Mouse (Mus musculus) thymus, postnatal 25 days (tissue): Measurements from ENCODE around the gene Gm49322.
"Not testable (repeated sequence)": the region's sequence is repeated elsewhere in the genome, so short reads cannot be mapped to it uniquely, and the experiment has no call there.

Experiments
- DNase-seq: peaks from one replicate; pipeline ENCODE4 v3.0.0; 2022

Gm49322 gene

DNA sequence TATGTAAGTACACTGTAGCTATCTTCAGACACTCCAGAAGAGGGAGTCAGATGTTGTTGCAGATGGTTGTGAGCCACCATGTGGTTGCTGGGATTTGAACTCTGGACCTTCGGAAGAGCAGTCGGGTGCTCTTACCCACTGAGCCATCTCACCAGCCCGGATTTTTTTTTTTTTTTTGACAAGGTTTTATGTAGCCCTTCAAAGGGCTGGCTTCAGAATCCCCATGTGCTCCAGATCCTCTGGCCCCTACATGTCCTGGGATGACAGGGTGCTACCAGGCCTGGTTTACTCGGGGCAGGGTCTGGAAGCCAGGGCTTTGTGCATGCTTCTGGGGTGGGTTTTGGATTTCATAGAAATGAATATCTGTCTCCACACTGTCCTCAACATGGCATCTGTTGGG is at the start of gene Gm49322:
TSS of gene Gm49322 (plus strand) at position 301 of the 400 bp plus-strand sequence.
- DNase-seq, result not testable (repeated sequence)

DNA sequence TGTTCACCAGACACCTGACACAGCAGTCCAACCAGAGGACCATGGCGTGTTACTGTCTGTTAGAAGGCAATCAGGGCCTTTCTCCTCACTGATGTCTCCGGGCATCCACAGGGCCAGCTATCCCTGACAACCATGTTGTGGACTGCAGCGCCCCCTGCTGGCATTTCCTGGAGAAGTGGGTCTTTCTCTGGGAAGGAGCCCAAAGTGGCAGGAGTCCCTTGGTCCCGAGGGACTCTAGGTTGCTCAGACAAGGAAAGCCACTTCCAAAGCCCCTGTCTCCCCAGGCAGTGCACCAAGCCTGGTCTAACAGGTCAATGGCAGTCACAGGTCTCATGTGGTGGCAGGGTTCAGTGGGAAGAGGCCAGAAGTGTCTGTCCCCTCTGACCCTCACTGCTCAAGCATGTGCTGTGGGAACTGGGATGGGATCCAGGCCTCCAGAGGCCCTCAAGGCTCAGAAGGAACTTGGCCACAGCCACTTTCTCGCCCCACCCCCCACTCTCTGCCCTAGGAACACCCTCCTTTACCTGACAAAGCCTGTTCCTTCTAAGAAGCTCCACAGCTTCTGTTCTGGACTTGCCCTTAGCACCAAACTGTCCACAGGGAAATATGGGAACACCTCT is 48.4 kb upstream of the Gm49322 start:
- peak; percentile 67 for DNase-seq

DNA sequence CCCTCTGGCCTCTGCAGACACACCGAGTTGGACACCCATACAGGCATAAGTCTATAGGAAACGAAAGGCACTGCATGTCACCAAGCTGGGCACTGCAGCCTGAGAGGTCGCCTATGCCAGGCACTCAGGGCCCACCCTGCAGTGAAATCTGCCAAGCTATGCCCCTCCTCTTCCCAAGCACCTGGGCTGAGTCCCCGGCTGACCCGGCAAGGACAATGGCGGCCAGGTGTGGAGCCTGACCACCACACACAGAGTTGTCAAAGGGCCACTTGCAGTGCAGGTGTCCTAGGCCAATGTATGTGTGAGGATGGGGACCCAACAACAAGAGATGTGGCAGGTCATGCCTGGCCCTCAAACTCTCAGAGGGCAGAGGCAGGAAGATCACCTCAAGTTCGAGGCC is 46.4 kb upstream of the Gm49322 start:
- DNase-seq, result no peak

DNA sequence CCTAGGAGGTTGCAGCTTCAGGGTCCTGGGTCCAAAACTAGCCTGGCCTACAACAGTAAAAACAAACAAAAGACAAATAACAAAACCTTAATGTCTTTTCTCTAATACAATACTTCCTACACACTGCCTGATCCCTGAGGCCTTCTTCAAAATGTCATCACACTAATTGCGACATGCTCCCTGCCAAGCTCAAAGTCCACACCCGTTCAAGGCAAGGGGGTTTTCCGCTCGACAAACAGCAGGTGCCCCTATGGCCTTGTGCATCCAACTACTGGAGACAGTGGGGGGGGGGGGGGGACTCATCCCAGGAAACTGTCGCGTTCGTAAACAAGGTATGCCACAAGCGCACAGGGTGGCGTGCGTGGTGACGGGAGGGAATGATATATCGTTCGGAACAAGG is 45.2 kb upstream of the Gm49322 start:
- no peak for DNase-seq

DNA sequence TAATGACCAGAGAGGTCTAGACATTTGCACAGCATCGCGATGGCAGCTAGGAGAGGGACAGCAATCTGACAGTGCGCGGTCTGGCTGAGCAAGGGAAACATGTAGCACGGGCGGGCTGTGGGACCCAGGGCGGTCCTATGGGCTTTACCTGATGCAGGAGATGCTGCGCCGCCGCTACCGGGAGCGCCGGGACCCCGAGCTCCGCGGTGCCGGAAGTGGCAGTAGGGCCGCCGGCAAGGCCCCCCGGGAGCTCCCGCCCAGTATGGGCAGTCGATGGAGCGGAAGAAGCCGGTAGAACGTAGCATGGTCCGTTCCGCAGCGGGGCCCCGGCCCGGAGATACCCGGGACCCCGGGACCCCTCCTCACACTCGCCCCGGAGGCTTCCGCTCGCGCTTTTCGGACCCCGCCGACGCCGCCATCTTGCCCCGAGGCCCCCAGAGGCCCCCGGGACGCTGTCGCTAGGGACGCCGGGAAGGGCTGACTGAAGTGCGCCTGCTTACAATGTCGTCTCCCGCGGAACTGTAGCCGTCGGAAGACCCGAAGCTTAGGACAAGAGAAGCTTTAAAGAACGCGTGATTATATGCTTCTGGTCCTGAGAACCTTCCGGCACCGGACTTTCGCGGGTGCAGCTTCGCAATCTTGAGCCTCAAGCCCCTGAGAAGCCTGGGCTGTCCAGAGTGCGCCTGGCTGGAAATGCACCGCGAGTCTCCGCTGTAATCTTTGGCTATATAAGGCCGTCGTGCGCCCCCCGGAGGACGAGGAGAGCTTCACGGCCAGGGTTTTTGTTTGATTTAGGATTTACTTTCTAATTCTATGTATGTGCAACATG is 44.5 kb upstream of the Gm49322 start, which contains the start of gene Rexo1:
TSS of gene Rexo1 (minus strand) at position 445 of the 829 bp plus-strand sequence.
- DNase-seq, result peak; percentile 95

DNA sequence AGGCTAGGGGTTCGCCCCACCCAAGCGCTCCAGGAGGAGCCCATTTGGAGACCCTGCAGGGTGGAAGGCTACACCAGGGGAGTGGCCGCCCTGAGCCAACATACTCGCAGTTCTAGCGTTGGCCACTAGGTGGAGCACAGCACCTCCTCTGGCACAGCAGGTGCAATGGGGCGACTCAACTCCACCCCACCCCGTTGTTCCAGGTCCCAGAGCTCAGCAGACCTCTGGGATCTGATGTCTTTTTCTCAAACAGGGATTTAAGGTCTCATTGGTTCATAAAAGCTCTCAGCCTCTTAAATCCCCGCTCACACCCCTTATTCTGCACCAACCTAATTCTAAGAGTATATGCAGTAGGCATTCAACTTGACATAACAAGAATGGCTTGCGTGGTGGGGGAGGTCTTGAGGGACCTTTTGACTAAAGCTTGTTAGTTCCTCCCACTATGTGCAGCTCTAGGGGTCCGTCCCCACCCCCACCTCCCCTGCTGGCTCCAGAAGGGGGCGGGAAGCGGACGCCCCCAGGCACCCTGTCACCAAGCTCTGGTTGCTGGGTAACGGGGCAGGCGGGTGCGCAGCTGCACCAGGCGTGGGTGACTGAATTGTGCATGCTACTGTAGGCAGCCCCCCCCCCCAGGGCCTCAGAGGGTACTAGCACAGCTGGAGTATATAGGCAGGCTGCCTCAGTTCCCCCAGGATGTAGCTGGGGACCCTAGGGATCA is 39.3 kb upstream of the Gm49322 start:
- DNase-seq, result peak; percentile 94

DNA sequence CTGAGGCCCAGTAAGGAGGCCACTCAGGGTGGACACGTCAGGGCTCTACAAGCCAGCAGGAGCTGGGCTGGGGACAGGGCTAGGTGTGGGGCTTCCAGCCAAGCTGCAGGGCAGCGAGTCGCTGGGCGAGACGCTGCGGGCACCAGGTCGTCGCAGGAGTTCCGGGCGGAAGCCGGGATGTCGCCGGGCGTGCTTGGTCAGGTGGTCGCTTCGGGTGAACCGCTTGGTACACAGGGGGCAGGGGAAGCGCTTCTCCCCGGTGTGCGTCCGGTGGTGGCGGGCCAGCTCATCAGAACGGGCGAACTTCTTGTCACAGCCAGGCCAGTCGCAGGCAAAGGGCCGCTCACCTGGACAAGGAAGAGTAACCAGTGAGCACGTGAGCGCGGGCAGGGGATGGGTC is 36.9 kb upstream of the Gm49322 start:
- no peak for DNase-seq

DNA sequence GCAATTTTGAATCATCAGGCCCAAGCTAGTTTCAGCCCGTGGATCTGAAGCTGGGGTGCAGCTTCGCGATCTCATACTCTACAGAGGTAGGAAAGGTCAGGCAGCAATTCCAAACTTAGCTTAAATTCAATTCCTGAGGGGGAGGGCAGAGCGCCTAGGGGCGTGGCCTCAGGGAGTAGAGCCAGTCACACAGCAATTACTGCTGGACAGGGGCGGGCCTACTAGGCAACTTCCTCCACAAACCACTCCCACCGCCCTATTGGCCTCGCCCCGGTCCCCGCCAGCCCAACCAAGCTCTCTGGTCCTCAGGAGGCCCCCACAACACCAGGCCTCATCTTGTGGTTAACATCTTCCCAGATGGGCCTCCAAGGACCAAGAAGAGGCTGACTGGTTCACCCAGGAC is 36.2 kb upstream of the Gm49322 start:
- DNase-seq, result peak; percentile 47

DNA sequence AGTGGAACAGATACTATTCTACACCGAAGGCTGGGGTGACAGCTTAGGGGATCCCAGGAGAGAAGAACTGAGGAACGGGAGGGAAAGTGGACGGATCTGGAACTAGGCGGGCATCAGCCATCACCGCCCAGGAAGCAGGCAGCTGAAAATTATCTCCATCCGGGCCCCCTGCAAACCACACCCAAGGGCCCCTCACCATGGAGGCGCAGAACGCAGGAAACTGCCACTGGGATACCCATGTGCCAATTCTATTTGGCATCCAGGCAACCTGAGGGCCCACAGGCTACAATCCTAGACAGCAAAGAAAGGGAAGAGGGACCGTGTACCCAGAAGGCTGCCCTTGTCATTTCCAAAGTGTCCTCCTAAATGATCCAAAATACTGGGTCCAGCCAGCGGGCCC is 35.4 kb upstream of the Gm49322 start:
- no peak for DNase-seq

DNA sequence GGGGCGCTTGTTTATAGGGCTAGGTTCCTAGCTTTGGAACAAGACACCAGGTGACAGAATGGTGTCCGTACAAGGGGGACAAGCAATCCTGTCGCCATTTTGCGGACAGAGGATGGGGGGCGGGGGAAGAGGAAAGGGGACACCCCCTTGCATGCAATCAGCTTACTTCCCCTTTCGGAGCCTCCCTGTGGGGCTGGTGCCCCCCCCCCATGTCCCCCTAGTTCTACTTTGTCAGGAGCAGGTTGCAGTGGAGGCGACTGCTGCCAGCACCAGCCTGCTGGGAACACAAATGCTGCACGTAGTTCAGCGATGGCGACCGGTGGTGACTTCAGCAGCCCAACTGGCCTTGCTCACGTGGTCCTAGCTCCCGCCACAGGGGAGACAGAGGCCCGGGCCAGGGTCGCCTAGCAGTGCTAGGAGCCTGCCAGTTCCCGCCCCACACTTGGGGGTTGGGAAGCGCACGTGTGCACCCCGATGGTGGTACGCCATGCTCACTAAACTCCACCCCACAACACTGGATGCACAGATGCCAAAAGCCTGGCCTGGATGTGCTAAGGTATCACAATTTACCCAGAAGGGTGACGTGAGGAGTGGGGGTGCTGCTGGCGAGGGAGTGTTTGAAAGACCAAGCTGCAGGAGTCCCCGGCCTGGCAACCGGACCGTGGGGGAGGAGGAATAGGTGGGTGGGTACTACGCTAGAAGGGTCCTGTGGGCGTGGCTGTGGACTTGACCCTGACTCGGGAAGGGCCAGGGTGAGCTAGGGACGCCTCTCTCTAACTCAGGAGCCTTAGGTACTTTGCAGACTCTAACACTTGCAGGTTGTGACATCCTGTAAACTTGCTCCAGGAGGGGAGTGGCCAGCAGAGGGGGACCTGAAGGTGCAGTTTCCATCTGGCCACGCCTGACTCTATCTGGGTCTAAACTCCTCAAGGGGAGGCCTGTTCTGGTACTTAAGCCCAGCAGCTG is 34.7 kb upstream of the Gm49322 start:
- DNase-seq, result no peak

DNA sequence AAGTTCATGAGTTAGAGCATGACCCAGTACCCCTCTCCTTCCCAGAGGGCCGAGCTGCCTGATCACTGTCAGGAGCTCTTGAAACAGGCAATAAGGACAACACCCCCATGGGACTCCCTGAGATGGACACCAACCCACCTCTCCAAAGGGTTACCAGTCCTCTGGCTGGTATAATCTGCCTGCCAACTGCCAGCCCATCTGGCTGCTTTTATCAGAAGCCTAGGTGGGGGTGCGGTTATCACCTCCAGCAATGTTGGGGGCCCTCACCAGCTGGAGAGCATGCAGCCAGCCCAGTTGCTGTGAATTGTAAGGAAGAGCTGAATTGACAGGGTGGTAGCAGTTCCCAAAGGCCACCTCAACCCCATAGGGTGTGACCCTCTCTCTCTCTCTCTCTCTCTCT is 33.3 kb upstream of the Gm49322 start:
- no peak for DNase-seq

DNA sequence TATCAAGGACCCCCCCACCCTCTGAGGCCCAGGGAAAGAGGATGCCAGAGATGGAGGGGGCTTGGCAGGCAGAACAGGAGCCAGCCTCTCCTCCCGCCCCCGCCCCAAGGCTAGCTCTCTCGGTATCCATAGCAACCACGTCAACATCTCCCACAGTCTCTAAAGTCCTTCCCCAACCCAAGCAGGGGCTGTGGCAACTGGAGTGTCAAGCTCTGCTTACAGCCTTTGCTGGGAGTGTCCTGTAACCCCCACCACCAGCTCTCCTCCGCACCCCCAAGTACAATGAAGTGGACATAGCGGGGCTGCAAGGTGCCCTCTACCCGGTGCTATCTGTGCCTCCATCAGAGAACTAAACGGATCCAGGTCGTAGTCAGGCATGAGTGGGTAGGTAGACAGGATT is 31.9 kb upstream of the Gm49322 start:
- no peak for DNase-seq

DNA sequence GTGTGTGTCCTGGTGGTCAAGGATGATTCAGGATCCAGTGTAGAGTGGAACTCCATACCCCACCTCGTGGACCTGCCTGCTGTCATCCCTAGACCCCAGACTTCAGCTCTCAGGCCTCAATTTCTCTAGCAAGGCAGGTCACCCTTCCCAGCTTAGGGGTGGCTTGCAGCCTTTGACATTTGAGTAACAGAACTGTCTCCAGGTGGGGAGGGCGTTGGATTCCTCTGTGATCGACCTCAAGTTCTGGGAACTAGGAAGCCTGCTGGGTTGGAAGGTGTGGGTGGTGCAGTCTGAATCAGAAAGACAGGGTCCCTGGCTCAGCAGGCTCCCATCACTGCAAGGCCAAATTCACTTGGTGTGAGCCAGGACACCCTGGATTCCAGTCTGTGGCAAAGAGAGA is 30.9 kb upstream of the Gm49322 start:
- DNase-seq, result no peak

DNA sequence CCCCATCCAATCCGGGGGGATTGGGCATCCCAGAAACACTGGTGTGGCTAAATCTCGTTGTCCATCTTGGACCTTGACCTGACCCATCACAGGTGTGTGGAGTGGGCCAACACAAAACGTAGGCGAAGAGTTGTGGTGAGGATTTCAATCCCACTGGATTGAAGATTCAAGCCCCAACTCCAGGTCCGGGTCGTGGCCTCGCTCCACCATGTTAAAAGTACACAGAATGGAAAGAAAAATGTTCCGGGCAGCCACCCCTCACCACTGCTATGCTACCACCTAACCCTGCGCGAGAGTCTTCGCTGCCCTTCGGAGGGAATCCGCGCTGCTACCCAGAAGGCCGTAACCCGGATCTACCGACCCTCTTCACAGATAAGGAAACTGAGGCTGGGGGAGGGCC is 29.9 kb upstream of the Gm49322 start:
- DNase-seq, result no peak

DNA sequence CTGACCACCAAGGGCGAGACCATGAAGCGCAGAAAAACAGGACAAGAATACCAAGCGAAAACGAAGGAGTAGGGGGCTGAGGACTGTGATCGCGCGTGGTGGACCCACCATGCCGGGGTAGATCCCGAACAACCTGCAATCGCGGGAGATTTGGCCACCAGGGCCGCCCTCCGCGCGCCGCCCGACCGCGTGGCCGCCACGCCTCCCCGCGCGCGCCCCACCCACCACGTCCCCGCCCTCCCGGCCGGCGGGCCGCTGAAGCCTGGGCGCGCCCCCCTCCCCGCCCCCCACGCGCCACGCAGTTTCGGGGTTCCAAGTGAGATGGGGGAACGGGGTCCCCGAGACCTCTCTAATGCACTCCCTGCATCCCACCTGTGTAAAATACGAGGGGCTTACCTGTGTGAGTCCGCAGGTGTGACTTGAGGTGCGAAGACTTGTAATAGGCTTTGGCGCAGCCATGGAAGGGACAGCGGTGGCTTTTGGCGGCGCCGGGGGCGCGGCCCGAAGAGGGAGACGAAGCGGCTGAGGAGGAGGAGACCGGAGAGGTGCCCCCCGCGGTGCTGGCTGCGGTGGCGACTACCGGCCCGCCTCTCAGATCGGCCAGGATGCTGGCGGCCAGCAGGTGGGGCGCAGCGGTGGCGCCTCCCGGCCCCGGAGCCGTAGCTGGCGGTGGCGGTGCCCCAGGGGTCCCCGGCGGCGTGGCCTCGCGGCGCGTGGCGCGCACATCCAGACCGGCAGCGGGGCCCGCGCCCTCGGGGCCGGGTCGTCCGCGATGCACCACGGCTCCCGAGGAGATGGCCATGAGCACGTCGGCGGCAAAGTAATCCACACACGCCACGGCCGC is 29.2 kb upstream of the Gm49322 start:
- DNase-seq, result peak; percentile 52

DNA sequence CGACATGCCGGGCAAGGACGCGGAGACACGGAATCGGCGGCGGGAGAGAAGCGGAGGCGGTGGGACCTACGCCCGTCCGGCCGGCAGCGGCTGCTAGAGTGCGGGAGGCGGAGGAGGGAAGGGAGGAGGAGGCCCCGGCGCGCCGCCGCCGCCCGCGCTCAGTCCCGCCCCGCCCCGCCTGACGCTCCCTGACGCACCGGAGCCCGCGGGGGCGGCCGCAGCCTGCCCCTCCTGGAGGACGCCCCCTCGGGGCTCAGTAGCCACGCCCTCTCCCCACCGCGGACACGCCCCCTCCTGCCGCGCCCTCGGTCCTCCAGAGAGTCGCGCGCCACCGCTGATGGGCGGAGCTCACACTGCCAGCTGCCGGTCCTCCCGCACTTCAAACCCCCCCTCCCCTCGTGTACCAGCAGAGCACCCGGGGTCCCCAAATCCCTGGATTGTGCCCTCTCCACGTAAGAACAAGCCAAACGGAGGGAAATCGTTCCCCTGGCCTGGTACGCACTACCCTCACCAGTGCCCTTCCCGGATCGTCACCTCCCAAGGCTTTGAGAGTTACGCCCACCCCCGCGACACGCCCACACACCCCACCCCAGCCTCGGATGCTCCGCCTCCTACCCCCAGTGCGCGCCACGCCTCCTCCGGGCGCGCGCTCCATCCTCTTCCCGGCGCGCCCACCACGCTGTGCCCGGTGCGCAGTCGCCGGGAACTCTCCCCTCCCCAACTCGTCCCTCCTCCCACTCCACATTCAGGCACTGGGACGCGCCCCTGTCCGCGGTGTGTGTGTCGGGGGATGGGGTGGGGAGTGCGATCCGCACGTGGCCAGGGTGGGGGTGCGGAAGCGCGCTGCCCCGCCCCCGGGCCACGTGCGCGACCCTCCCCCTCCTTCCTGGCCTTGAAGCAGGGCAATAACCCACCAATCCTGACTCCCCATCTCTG is 28.4 kb upstream of the Gm49322 start, which contains the start of gene Klf16:
TSS of gene Klf16 (minus strand) at position 127 of the 936 bp plus-strand sequence.
- DNase-seq, result peak; percentile 100

DNA sequence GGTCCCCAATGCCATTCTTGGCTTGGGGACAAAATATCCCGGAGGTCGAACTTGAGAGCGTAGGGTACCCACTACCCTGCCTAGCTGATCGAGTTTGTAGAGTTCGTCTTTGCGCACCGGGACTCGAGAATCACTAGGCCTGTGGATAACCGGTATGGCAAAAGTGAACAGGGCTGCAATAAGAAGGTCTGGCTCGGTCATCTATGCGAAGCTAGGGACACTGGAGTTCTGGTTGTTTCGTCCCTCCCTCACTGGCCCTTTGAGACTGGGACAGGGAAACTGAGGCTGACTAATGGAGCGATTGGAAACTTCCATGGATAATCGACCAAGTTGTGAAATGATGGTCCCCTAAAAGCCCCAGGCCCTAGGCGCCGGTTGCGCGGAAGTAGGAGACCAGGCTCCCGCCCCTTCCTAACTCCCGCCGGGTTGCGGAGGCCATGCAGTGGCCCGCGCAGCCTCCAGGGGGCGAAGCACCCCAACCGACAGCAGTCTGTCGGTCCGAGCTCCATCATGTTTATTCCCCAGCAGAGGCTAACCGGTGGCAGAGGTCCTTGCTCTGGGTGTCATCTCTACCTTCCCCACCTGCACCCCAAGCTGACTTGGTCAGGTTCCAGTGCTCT is 27.6 kb upstream of the Gm49322 start:
- DNase-seq, result peak; percentile 90

DNA sequence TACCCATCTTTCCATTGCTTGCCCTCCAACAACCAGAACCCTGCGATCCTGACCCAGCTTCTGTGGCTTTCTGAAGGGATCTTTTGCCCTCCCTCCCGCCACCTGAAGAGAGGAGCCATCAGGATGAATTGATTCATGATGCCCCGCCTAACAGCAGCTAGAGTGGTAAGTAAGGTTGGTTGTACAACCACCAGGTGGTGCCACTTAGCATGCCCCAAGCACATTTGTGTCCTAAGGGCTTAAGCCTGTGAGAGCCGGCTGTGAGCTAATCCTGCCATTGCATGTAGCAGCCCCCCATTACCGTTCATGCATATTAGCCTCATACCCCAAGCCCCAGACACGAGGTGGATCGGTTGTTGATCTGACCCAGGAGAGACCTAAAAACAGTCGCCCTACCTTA is 26.9 kb upstream of the Gm49322 start:
- DNase-seq, result peak; percentile 83

DNA sequence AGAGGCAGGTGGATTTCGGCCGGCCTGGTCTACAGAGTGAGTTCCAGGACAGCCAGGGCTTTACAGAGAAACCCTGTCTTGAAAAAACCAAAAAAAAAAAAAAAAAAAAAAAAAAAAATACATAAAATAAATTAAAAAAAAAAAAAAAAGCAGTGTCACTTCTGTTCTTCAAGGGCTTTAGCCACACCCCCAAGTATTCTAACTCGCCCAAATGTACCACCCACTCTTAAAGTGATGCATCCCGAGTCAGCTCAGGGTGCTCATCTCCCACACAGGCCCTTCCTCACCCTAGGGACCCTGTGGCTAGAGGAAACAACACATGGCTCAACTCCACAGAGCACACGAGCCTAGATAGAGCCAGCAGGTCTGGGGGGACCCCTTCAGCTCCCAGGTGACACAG is 22.8 kb upstream of the Gm49322 start:
- no peak for DNase-seq

DNA sequence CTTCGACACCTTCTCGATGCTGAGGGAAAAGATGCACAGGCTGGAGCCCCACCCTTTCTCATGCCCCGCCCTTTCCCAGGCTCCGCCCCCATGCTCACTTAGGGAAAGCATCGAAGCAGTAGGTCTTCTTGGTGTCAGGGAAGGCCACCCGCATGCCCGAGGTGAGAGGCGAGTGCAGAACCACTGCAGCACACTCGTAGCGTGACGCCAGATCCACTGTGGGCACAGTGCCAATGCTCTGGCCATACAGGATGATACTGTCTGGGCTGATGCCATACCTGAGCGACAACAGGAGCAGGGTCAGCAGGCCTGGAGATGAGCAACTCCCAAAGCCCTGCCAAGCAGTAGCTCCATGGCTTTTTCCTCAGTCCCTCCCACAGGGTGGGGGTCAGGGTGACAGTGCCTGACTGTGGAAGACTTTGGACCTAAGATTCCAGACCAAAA is 21.8 kb upstream of the Gm49322 start:
- no peak for DNase-seq
